Comparison of ENCODE assay signal across 14 mouse cellular contexts in genomic region chr16:8529389-8529788, GRCm38 (mm10).
"Had no signal": no experiment of that assay in that cellular context is flagged by ENCODE, and none has a peak within 500 bp of the region (broad histone marks: within the 10 kb centered on the region; RNA-seq: fewer than 3 reads in every experiment).

No protein-coding gene starts in this region.

- H3K36me3 ChIP-seq: liver, embryonic 15.5 days; midbrain, embryonic 12.5 days; stomach, embryonic 15.5 days had no signal

- H3K9me3 ChIP-seq: limb, embryonic 13.5 days; liver, embryonic 15.5 days; midbrain, embryonic 12.5 days; stomach, embryonic 15.5 days had no signal

- DNase-seq: kidney, adult 8-10 months; kidney, postnatal 25 days; lung, adult 2 months; lung, postnatal 4 days; retina, postnatal 1 day; right cerebral cortex, postnatal 4 days; spleen, adult 18-20 months had no signal

- H3K4me2 ChIP-seq: limb, embryonic 13.5 days; liver, embryonic 15.5 days; midbrain, embryonic 12.5 days; stomach, embryonic 15.5 days had no signal

- H3K27ac ChIP-seq: limb, embryonic 13.5 days; liver, embryonic 15.5 days; midbrain, embryonic 12.5 days; stomach, embryonic 15.5 days had no signal

- H3K27me3 ChIP-seq: limb, embryonic 13.5 days; liver, embryonic 15.5 days; midbrain, embryonic 12.5 days; stomach, embryonic 15.5 days had no signal

- H3K9ac ChIP-seq: limb, embryonic 13.5 days; liver, embryonic 15.5 days; midbrain, embryonic 12.5 days; stomach, embryonic 15.5 days had no signal

- H3K4me3 ChIP-seq: limb, embryonic 13.5 days; liver, embryonic 15.5 days; midbrain, embryonic 12.5 days; stomach, embryonic 15.5 days had no signal

- ATAC-seq: intestine, postnatal 0 days; lung, postnatal 0 days; midbrain, embryonic 16.5 days had no signal
